Mouse (Mus musculus): ENCODE measurements around the gene Rab8b.

Gene Rab8b

DNA sequence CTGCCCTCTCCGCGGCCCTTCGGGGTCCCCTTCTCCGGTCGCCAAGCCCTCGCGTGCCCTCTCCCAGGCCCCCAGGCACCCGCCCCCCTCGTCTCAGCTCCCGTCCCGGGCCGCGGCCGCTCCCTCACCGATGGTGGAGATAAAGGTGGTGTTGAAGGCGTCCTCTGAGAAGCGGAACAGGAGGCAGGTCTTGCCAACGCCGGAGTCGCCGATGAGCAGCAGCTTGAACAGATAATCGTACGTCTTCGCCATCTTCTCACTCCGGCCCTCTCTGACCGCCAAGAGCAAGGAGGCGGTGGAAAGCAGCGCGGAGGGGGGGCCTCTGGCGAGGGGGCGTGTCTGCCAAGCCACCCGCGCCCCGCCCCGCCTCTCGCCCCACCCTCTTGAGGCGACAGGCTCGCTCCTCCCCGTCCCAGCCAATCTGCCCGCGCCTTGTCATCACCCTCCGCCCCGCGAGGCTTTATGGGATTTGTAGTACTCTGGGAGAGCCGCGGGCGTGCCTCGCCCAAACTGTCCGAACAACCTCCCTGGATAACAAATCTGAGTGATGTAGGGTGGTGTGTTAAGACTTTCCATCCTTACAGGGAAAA, at the start of gene Rab8b:
Gene Rab8b (minus strand): TSS at position 306 of the 590 bp plus-strand sequence.
- DNase-seq (ENCODE audit: low spot score), result peak; percentile 96

DNA sequence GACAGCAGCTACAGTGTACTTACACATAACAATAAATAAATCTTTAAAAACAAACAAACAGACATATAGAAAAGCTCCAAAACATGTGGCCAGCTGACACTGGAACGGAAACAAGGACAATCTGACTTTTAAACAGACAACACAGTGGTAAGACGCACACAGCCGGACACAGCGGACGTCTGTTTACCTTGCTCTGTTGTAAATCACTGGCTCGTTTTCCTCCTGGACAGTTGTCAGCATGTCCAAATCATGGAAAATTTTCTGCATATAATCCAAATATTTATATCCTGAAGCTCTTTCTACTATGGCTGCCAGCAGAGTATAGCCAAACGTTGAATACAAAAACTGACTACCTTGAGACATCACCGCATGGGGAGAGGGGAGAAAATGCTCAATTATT, 48.0 kb upstream of the Rab8b start:
- DNase-seq (ENCODE audit: low spot score), result no peak

DNA sequence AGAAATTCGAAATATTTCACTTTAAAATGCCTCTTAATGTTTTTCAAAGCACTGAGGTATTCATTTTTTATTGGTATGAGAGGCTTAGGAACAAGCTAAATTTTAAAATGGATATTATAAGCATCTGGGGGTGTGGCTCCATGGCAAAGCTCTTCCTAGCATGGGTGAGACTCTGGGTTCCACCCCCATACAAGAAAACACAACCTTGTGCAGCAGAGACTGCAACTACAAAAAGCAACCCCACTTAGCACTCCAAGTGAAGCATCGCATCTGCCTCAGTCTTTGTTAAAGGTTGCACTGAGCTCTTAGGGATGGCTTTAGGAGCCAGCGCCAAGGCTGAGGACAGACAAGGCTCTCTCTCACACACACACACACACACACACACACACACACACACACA, 42.0 kb upstream of the Rab8b start:
- DNase-seq (ENCODE audit: low spot score), result no peak

DNA sequence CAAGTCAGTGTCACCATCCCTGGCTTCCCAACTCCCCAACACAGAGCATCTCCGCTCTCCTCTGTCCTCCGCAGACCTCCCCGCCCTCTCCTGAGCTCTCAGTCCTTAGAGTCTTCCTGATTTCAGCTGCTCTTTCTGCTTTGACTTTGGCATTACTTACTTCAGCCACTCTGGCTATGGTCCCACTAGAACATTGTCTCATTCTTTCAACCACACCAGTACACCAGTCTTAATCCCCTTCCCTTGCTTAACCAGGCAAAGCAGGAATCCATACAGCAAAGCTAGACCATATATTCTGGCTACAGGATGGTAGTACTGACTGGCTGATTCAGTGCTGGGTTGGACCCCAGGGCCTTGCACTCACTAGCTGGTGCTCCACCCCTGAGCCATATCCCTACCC, 38.0 kb upstream of the Rab8b start:
- peak; percentile 57 for DNase-seq (ENCODE audit: low spot score)

DNA sequence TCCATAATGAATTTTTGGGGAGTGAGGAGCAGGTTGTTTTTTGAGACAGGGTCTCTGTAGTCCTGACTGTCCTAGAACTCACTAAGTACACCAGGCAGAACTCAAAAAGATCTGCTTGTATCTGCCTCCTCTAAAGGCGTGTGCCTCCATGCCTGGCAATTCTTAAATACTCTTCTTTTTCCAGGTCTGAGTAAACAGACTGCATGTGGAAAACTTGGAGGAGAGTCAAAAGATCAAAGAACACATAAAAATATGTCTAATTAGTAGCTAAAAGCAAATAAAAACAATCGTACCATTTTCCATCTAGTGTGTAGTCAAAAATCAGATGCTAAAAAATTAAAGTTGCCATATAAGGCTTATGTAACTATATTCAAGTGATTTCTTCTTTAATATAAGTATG, 33.4 kb upstream of the Rab8b start:
- no peak for DNase-seq (ENCODE audit: low spot score)

DNA sequence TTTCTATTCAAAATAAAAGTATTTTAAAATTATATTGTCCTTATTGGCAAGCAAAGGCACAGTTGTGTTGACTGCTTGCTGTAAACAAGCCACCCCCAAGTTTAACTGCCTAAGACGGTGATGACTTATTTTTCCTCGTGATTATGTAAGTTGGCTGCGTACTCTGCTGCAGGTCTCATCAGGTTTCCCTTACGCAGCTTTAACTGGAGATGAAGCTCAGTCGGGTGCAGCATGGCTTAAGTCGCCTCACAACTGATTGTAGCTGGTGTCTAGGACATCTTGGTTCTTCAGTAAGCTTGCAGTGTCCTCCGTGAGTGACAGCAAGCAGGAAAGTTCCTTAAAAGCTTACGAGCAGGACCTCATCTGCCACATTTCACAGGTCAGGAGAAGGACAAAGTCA, 32.8 kb upstream of the Rab8b start:
- no peak for DNase-seq (ENCODE audit: low spot score)

DNA sequence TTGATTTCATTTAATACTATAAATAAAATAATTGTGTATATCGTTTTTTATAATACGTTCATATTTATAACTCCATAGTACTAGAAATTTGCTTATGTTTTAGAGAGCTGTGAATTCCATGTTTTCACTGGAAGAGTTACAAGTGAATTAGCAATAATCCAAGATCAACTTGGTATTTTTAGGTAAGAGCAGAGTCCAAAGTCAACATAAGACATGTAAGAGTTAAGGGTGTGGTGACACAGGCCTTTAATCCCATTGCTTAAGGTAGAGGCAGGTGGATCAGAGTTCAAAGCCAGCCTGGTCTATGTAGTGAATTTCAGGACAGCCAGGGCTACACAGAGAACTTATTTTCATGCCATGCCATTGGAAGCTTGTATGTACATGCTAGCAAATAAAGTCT, 29.0 kb upstream of the Rab8b start:
- DNase-seq (ENCODE audit: low spot score), result no peak

DNA sequence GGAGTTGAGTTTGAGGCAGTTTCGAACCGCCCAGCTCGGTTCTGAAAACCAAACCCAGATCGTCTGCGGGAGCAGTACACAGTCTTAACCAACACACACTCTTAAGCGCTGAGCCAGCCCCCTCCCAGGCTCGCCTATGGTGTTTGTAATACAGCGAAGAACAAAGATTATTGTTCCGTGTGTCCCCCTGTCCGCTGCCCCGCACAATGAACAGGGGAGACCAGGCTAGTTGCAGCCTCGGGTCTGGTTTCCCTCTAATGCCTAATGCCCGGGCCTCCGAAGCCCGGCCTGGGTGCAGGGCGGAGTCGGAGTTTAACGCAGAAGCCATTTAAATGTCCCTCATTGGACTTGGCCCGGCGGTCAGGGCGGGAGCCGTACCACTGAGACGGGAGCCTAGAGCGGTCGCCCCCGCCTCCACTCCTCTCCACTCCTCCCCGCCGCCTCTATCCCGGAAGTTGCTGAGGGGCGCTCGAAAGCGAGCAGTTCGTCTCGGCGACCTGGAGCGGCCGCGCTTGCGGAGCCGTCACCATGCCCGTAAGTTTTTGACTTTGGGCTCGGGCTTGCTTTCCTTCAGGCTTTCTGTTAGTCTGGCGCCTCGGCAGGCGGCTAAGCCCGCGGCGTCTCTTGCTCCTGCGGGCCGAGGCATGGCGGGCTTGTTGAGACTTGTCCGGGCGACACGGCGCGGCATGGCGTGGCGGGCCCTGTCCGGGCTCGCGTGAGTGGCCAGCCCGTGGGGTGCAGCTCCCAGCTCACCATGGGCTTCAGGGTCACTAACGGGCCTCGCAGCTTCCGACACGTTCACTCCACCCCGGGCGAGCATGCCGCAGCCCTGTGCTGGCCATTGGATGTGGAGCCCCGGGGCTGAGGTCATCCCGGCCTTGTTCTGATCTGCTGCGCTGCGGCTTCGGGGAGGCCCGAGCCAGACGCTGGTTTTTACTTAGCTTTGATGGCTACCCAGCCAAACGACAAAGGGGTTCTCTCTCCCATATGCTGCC, 26.5 kb upstream of the Rab8b start, which contains the start of gene Rps27l:
Gene Rps27l (plus strand): TSS at position 440 of the 995 bp plus-strand sequence.
- peak; percentile 93 for DNase-seq (ENCODE audit: low spot score)

DNA sequence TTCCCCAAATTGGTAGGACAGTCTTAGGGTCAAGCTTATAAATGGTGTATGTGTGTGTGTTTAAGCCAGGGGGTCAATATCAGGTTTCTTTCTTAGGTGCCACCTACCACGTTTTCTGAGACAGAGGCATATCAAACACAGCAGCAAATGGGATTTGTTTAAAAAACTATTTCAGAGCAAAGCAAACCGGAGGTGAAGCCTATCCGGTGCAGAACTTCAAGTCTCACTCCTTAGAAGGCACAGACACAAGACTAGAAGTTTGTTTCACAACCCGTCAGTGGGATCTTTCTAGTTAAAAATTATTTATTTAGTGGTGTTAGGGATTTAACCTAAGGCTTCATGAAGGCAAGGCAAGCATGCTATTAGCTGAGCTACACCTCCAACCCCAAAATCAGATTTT, 25.7 kb upstream of the Rab8b start:
- DNase-seq (ENCODE audit: low spot score), result no peak

DNA sequence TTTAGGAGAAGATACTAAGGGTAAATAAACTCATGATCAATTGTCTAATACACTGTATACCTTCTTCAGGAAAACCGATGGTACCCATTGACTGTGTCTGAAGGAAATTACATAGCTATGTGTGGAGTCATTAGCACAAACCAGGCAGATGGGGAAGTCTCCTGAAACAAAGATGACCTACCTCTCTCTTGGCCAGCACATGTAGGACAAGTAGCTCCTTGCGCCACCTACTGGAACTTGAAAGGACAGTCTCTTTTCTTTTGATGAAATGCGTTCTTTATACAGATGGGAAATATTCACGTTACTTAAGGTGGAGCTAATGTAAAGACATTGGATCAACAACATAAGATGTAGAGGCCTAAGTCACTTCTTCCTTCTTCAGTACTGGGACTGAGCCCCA, 19.3 kb upstream of the Rab8b start:
- peak; percentile 82 for DNase-seq (ENCODE audit: low spot score)

DNA sequence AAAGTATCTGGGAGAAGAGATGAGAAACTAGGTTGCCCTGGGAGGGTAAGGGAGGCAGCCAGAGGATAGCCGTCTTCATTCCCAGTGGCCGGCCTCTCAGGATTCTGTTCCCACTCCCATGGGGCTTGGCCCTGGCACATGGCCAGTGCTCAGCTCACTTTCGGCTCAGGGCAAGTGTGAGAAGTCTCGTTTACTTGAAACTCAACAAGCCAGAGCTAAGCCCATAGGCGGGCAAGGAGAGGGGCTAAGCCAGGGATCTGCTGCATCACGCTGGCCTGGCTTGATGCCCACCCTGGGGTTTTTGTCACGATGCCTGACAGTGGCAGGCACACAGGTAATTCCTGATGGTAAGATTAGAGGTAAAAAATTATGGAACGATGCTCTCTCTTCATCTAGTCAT, 18.0 kb upstream of the Rab8b start:
- DNase-seq (ENCODE audit: low spot score), result peak; percentile 60

DNA sequence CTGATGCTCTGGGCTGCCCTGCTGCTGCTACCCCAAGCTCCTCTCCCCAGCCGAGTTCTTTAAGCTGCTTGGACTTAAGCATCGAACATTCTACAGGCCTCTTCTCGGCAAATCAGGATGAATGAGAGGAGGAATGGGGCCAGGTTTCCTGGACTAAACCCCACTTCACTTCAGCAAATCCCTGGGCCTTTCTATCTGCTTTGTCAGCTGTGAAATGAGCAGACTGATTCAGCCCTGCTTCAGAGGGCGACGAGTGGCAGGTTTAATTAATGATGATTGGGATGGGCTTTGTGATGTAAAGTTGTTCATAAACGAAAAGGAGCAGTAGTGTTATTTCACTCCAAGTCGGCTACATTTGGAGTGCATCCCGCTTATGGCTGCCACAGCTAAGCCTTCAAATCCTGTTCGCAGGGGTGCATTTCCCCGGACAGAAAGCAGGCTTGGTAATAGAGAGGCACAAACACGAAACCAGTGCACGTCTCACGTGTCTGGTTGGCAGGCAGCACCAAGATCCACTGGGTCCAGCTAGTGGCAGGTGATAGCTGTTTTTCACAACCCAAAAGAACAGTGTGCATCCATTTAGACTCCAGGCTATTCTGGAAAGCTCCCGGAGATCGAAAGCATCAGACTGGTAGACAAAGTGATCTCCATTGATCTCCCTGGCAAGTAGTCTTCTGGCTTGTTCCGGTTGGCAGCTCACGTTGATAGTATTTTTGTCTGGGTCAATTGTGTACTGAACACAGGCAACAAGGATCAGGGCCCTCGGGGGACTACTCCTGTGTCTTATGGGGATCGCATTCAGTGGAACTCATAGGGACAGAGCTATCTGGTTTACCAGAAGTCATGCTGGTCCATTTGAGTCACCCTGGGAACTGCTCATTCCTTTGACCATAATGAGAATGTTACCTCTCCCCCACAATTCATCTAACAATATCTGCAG, 14.7 kb upstream of the Rab8b start:
- no peak for DNase-seq (ENCODE audit: low spot score)

DNA sequence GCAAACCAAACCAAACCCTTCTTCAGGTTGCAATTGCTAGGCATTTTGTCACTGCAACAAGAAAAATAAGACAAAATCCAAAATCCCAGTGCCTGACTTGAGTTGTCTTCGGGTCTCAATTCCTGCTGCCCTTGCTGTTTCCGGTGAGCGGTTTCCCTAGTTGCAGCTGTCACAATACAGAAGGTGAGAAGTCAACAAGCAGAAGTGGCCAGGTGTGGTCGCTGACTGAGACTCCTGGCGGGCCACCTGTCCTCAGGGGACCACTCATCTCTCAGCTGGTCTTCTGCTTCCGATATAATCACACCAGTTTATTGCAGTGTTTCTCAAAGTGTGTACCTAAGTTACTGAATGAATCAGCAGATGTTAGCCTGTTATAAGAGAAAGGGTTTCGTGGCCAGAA, 10.9 kb upstream of the Rab8b start:
- DNase-seq (ENCODE audit: low spot score), result no peak

DNA sequence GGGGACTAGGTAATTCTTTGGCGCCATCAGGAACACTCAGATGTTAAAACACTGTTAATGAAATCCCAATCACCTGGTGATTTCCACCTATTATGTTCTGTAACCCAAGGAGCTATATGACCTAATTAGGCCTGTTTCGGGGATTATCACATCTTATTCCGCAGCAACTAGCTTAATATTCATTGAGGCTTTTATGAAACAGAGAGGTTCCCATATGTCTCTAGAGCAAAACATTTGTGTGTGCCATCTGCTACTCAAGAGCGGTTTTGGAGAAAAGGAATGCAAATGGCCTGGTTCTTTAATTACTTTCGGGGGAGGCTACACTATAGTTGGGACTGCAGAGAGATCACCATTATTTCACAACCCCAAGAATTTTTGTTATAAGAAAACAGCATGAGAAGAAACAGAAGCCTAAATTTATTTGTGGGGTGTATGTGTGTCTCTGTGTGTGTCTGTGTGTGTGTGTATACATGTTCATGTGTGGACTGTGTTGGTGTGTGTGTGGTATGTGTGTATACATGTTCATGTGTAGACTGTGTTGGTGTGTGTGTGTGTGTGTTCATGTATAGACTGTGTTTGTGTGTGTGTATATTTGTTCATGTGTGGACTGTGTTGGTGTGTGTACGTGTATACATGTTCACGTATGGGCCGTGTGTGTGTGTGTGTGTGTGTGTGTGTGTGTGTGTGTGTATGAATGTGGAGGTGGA, 8.4 kb upstream of the Rab8b start:
- DNase-seq (ENCODE audit: low spot score), result no peak

DNA sequence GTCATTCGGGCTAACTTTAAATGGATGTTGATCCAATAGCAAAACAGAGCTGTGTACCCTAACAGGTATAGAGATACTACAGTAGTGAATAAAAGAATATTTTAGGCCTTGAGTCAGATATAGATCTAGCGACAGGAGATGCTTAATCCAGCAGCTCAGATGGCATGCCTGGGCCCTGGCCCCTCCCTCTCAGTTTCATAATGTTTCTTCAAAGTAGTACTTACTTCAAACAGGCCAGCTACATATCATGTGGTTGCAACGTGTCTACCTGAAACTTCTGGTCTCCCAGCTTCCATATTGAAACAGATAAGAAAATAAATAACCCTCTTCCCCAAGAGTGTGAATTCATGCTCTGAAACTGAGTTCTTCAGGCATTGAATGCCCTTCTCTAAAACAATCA, 6.4 kb upstream of the Rab8b start:
- DNase-seq (ENCODE audit: low spot score), result no peak

DNA sequence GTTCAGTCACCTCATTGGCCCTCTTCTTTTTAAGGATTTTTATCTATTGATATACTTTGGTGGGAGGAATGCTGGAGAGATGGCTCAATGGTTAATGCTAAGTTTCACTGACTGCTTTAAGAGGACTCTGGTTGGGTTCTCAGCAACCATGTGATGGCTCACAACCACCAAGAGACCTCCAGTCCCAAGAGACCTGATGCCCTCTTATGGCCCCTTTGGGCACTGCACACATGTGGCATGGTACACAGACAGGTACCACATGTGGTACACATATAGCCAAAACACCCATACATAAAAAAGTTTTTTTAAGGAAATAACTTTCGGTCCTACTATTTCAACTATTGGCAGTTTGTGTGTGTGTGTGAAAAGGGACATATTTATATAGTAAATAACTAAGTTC, 2.6 kb upstream of the Rab8b start:
- no peak for DNase-seq (ENCODE audit: low spot score)

DNA sequence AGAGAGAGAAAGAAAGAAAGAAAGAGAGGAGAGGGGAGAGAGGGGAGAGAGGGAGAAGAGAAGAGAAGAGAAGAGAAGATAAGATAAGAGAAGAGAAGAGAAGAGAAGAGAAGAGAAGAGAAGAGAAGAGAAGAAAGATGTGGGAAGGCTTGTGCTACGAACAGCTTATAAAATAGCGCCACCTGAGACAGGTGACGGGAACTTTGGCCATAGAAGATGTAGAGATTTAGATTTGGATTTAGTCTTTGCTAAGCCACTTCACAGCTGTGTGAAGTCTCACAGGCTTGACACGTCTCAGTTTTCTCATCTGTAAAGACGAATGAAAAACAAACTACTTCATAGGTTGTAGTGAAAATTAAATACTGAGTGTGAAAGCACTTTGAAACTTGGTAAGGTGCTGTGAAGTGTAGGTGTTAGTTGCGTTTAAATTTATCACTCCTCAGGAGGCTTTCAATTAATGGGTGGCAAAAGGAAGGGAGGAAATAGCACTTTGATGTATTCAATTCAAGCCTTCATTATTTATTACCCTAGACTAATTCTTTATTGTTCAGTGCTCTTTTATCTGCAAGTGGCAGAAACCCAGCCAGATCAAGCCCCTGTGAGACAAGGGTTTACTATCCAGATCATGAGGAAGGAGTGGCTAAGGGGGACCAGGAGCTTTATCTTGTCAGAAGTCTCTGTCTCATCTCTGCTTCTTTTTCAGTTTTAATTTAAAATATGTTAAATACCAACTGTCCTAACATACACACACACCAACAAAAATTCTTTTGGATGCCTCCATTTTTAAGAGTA, 1.2 kb upstream of the Rab8b start:
- no peak for DNase-seq (ENCODE audit: low spot score)

DNA sequence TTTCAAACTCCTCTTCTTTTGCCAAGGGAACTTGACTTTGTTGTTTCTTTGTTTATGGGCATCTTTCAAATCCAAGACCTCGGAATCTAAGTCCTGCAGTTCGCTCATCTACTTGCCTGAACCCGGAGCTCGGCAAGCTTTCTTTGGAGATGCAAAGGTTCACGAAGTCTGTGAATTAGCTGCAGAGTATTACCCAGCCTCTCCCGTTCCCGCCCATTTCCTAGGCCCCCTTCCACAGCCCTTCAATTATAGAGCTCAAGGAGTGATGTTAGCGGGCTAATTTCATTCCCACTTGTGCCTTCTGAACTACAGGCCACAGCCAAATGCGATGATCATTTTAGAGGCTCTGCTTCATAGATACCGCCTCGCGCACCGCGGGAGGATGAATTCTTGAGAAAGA, 494 bp upstream of the Rab8b start:
- DNase-seq (ENCODE audit: low spot score), result no peak

DNA sequence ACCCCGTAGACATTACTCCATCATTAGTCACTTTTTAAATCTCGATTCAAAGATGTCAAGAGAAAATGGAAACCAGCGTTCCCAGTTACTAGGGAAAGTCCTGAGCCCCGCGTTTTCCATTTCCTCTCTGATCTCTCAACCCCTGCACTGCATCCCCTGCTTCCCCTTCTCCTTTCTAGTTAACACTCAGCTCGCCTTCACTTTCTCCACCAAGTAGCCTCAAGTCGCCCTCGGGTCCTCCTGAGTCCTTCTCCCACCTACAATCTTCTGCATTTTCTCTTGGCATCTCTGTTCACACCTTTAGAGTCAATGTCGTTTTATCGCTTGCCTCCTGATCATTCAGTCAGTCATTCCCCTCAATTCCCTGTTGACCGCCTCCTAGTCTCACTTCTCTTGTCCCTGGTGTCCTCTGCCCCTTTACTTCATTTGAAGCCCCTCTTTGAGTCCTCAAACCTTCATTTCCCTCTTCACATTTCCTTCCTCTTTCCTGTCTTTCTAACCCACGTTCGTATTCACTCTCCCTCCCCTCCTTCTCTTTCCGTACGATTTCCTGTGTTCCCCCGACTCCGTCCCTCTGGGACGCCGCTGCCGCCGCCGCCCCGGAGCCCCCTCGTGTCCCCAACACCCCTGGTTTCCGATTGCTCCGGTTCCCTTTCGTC, 686 bp downstream of the Rab8b start:
- DNase-seq (ENCODE audit: low spot score), result peak; percentile 14

DNA sequence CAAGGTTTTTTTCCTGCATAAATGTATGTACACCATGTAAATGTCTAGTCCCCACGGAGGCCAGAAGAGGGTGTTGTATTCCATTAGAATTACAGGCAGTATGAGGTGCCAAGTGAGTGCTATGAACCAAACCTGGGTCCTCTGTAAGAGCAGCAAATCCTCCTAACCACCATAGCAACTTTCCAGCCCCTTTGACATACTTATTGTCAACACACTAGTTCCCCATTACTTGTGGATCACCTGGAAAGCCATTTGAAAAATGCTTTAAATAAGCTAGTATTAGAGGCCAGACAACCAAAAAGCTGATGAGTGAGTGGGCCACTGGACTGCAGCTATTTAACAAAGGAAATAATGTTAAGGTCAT, 1.6 kb downstream of the Rab8b start:
- peak; percentile 23 for DNase-seq (ENCODE audit: low spot score)

All from adipocyte (in vitro differentiated cells).